Mouse (Mus musculus) right cerebral cortex, postnatal 10 days (tissue): ENCODE results near the gene Rab20.

Experiments used
- DNase-seq, 2 experiments: peaks; one replicate each; pipeline ENCODE4 v3.0.0; 2021; ENCODE audit warnings: low spot score in 2 of 2

The Rab20 gene

GRCm38 (mm10) chr8:11454228-11454627 lies 24.3 kb downstream of the Rab20 start:
- DNase-seq: no peak

DNA sequence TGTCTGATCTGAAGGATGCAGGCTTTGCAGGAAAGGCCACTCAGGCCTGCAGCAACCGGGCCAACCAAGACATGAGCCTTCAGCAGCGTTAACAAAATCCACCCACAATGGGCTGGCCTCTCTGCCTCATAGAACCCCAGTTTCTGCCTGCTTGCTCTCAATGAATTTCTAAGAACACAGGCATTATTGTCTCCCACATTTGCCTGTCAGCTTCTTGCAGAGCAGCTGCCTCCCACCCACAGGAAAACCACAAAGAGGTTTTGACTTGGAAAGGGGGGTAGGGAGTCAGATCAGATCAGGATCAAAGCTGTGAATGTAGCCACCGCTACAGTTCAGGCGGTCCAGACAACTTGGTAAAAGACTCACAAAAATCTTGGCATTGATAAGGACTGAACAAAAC lies 25.5 kb downstream of the Rab20 start:
- DNase-seq: no peak

DNA sequence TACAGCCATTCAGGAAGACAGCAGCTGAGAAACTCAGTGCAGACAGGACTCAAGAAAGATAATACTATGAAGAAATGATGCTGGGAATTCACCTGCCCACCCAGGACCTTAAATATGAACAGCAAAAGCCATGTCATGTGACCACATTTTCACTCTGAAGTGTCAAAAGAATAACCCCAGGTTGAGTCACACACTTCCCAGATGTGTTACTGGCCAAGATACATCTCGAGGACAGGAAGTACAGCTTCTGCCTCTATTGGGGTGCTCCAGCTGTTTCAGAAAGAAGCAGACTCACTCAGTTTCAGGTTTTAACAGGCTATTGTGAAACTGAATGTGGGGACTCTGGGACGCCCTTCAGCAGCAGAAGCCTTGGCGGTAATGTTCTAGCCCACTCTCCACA lies 26.0 kb downstream of the Rab20 start:
- no peak for DNase-seq

GRCm38 (mm10) chr8:11452152-11452551 lies 26.4 kb downstream of the Rab20 start:
- no peak for DNase-seq

DNA sequence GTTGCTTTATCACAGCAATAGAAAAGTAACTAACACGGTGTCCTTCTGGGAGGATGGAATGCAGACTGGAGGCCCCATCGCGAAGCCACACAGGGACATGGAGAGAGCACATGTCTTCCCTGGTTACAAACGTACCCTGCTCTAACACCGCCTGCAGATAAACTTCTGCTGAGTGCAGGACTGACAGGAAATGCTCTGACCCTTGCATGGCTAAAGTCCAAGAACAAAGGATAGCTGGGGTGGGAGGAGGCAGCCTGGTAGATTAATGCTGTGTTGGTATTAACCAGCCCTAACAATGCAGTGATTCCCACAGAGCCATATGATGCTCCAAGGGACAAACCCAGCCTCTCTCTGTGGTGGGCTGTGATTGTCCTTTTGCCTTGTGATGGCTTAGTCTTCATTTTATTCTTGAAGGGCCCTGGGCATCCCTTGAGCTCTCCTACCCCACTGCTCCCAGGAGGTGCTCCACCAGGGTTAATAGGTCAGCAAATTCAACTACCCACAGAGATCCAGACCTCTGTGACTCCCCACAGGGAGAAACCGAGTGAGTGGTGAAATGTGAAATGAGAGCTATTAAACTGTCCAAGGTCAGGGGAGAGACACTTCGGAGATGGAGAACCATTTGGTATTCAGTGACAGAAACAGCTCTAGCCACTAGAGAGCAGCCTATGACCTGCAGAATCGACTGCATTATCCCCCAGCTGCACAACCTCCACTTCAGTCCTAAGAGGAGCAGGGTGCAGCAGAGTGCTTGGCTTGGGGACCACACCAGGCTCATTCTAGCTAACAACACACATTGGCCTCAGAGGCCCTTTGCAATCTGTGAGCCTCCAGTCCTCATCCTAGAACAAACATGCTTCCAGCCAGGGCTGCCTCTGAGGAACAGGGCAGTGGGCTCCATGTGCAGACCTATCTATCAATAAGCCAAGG lies 28.1 kb downstream of the Rab20 start:
- DNase-seq: peak; percentile 49 to 52

DNA sequence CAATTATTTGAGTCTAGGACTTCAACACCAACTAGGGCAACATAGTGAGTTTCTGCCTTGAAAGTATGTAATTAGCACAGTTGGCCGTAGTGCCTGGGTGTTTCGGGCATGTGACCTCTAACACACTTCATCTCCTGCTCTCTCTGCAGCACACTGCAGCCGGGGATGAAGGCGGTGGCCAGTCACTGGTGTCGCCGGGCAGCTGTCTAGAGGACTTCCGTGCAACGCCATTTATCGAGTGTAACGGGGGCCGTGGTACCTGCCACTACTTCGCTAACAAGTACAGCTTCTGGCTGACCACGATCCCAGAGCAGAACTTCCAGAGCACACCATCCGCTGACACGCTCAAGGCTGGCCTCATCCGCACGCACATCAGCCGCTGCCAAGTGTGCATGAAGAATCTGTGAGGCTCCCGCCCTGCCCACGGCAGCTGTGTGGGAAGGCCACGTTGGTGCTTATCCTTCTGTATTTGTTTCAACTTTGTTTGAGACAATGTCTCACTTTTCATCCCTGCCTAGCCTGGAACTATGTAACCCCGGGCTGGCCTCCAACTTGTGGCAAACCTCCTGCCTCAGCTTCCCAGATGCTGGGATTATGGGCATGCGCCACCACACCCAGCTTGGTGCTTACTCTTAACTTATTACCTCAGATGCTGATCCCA lies 30.5 kb downstream of the Rab20 start:
- DNase-seq: no peak

- no peak for DNase-seq
These were observed 32.7 kb downstream of the Rab20 start for GRCm38 (mm10) chr8:11445790-11446189.

GRCm38 (mm10) chr8:11444216-11444615 lies 34.3 kb downstream of the Rab20 start:
- DNase-seq: no peak

- DNase-seq: no peak
These were observed 34.9 kb downstream of the Rab20 start for GRCm38 (mm10) chr8:11443611-11444010.

DNA sequence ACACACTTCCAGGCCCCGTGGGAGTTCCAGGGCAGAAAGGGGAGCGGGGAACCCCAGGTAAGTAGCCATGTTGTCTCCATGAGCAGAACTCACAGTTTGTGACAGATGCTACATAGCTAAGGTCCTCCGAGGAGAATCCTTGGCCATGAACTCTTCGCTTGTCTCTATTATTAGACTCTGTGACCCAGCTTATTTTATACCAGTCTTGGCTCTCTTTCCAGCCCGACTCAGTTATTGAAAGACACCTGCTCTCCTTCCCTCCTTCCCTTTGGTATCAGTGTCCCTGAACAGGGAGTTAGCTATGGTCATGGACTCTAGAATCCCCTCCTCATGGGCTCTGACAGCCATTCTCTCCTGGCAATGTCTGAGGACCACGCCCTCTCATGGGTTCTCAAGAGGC lies 37.2 kb downstream of the Rab20 start:
- no peak for DNase-seq

DNA sequence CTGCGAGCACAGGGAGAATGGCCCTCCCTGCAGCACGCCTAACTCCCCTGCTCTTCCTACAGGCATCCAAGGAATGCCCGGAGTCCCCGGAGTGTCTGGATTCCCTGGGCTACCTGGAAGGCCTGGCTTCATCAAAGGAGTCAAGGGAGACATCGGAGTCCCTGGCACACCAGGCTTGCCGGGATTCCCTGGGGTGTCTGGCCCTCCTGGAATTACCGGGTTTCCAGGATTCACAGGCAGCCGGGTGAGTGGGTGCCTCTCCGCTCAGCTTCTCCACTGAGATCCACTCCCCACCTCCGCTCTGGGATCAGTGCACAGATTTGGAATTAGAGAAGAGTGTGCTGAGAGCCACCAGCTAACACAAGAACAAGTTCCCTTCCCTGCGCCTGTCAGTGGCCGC lies 40.6 kb downstream of the Rab20 start:
- DNase-seq: no peak

GRCm38 (mm10) chr8:11430688-11431087 lies 47.8 kb downstream of the Rab20 start:
- no peak for DNase-seq

DNA sequence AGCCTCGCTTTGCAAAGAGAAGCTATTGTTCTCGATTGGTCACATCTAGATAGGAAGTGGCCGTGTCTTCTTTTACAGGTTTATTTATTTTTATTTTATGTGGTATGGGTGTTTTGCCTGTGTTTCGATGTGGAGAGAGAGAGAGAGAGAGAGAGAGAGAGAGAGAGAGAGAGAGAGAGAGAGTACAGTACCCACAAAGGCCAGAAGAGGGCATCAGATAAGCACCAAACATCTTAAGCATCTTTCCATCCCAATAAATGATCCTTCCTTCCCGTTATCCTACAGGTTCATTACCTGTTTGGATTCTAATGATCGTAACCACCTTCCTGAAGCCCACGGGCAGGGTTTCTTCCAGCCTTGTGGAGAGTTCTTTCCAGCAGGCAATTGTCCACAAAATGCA lies 55.4 kb downstream of the Rab20 start:
- DNase-seq: no peak

GRCm38 (mm10) chr8:11421968-11422367 lies 56.5 kb downstream of the Rab20 start:
- DNase-seq: no peak

GRCm38 (mm10) chr8:11421105-11421504 lies 57.4 kb downstream of the Rab20 start:
- peak in 1 of 2 experiments; percentile 68 for DNase-seq

DNA sequence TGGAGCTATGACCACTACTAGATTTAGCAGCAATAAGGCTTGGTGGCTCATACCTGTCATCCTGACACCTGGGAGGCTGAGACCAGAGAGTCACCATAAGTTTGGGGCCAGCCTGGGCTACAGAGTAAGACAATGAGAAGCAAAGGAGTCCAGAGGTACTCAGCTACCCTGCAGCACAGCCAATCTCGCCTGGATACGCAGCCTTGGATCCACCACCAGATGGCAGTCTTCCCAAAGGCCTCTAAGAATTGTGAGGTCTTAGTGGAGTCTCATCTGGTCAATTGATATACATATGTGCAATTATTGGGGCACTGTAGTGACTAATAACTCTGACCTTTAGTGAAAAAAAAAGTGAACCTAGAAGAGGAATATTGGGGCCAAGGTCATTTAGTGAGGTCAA lies 58.9 kb downstream of the Rab20 start:
- peak; percentile 64 to 66 for DNase-seq

- DNase-seq: peak; percentile 90 to 93
These were observed 59.3 kb downstream of the Rab20 start for GRCm38 (mm10) chr8:11419232-11419631.

DNA sequence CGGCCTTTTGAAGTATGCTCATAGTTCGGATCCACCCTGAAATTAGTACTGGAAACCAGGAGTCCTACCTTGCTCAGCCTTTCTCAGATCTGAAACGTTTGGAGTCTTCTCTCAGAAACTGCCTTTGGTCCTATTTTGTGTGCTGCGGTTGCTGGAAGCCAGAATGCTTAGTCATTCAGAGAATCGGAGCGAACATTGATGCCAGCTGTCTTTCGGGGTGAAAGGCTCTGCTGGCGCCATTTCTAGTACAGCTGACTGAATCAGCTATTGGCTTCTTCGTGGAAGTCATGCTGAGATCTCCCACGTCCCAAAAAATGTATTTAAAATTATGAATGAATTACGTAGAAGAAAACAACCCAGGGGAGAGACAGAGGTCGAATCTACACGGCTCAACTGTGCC lies 60.7 kb downstream of the Rab20 start:
- peak in 1 of 2 experiments; percentile 60 for DNase-seq

DNA sequence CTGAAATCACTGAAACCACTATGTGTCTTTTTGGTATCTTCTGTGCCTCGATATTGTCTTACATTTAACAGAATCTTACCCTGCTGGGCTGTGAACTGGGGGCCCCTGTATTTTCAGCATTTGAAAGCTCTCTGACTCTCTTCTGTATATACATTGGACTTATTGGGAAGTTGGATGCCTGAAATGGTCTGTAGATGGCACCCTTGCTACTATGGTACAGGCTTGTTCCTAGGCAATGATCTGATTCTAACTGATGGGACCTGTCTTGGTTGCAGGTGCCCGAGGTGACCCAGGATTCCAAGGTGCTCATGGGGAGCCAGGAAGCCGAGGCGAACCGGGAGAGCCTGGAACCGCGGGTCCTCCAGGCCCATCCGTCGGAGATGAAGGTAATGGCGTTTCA lies 63.4 kb downstream of the Rab20 start:
- no peak for DNase-seq

DNA sequence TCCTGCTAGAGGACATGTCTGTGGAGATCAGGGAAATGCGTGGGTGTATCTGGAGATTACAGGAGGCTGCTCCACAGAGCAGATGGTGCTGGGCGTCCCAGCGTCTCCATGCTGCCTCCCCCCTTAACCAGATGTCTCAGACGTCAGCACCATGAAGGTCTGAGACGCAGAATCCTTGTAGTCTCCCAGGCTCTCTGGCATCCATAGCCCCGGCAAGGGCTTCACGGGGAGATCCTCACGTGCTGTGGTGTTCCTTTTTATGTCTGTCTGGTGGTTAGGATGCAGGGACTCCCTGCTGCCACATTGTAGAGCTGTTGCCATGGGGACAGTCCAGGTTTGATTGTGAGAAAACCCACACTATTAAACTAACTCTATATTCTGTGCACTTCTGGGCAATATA lies 64.2 kb downstream of the Rab20 start:
- peak; percentile 73 to 85 for DNase-seq

GRCm38 (mm10) chr8:11412450-11412849 lies 66.1 kb downstream of the Rab20 start:
- DNase-seq: no peak

DNA sequence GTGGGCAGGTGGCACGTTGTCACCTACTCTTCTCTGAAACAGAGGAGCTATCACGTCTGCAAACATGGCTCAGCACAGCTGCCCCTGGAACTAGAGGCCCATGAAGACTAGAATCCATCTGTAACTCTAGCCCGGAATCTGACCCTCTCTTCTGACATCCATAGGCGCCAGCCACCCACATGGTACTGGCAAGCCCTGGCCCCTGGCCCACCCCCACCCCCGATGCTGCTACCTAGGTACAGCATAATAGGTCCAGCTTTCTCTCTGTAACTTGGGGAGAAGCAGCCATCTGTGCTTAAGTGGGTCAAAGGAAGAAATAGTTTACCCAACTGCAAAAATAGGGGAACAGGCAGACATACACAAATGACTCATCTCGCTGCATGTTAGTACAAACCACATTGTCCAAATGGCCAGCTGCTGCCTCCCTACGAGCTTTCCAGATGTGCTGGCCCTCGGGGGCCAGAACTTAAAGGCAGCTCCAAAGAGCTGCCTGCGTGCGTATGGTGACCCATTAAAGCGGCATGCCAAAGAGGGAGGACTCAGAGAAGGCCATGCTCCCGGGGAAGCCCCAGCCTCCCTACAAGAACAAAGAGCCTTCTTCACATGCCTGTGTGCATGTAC lies 66.9 kb downstream of the Rab20 start:
- DNase-seq: no peak
